Mouse (Mus musculus) monocyte, adult 5-6 weeks (primary cell): ENCODE data around the gene Mrgpra3. TPM values are rescaled to one million over a fixed set of nuclear protein-coding genes. Genes with fewer than 3 reads are reported as not detected.

Source experiments
- ATAC-seq: fragments of 153-309, 156-312 bp; replicated peaks from 2 replicates; pipeline ENCODE4 v1.8.0; 2017; ENCODE audit warnings: mild to moderate bottlenecking; ENCODE audit not compliant: low TSS enrichment, insufficient number of reproducible peaks, severe bottlenecking, poor library complexity, low FRiP score
- total RNA-seq: library from RNA; stranded (forward); fragments of 200-1000, 200-491, 200-594 nt; gene quantifications from 3 replicates; pipeline ENCODE4 v1.2.3, GENCODE M21; 2017

The Mrgpra3 gene
- total RNA-seq, result not detected in 3 replicates

DNA sequence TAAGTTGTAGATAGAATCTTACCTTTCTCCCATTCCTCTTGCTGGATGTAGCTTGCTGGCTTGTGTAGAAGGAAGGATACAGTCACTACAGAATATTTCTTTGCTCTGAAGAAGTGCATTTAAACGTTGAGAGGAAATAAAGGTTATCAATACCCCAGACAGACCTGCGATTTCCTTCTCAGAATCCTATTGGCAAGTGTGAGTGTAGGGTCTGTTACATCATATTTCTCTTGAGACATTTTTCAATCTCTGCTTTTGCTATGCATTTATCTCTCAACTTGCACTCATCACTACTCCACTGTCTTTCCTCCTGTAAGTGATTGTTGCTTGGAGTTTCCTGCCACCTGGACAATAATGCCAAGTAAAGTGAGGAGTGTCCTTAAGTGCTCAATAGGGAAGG, at the start of gene Mrgpra3:
Gene Mrgpra3, minus strand, starts transcription at position 101 of the 400 bp plus-strand sequence.
- no peak for ATAC-seq

Other genes starting within 250 kb of the Mrgpra3 start
- gene Mrgpra1, start 247.1 kb downstream of the Mrgpra3 start, total RNA-seq, result not detected in 3 replicates
- not detected in 3 replicates for gene Mrgpra2a, start 149.2 kb downstream of the Mrgpra3 start, total RNA-seq
- gene Mrgpra2b, start 72.5 kb downstream of the Mrgpra3 start, total RNA-seq, result not detected in 3 replicates